Mouse (Mus musculus): ENCODE results near the gene Fau.

The Fau gene

DNA sequence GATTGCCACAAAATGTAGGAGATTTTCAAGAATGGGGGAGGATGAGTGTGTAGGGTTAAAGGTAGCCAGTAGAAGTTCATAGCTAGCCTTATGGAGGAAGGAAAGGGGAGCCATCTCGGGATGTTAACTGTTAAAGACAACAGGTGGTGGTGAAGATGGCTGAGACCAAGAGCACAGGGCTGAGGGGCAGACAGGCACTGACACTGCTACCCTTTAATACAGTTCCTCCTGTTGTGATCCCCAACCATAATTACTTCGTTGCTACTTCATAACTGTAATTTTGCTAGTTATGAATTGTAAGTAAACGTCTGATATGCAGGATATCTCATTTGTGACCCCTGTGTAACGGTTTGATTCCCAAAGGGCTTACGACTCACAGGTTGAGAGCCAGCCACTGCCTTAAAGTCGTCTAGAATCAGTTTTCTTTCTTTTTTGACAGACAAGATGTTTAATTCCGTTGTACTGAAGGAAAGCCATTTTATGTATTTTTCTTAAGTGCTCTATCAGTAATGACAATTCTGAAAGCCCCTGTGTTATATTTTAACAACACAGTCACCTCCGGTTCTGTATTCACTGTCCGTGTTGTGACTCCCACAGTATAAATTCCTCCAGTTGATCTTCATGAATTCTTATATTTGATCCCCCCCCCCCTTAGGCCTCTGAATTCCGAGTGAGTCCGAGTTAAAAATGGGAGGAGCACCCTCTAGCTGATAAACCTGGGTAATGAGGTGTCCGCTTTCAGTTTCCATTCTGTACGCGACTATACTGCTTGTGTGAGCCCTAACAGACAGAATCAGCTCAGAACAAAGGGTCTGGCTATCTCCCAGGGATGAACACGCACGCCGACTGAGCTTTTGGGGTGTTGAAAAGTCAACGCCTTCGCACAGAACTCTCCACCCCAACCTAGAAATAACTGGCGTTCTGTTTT, 12.0 kb upstream of the Fau start:
- no peak for DNase-seq (ENCODE audit: low read depth)

DNA sequence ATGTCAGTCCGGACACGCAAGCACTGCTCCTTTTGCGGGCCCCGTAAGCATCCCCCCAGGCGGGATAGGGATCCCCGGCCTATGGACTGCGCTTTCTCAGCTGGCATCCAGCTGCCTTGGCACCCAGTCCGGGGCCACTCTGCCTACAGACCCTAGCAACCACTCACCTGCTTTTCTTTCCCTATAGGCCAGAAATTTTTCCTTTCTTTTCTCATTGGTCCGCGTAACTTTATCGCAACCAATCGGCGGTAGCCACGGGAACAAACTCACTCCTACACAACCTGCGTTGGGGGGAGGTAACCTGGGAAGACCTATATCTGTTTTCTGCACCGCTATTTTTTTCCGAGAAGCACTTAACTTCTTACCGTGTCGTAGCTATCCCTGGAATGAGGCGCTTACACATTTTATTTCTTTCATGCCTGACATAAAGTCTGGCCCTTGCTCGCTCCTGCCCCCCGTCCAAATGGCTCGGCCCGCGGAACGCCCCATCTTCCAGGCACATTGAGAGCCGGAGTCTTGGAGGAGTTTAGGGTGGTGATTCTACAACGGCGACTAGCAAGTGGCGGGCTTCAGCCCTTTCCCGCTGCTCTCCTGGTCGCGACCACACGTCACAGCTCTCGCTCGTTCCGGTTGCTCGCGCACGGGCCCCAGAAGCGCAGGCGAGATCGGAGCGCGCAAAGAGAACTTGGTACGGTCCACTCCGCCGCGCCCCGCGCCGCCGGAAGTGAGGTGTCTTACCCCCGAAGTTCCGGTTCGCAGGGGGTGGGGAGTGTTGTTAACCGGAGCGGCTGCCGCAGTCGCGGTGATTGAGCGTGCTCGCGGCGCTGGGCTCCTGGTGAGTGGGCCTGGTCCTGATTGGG, 11.1 kb upstream of the Fau start, which contains the start of gene Syvn1:
Syvn1 (plus strand) TSS at position 283 of the 860 bp plus-strand sequence.
- DNase-seq (ENCODE audit: low read depth), result peak; percentile 91

DNA sequence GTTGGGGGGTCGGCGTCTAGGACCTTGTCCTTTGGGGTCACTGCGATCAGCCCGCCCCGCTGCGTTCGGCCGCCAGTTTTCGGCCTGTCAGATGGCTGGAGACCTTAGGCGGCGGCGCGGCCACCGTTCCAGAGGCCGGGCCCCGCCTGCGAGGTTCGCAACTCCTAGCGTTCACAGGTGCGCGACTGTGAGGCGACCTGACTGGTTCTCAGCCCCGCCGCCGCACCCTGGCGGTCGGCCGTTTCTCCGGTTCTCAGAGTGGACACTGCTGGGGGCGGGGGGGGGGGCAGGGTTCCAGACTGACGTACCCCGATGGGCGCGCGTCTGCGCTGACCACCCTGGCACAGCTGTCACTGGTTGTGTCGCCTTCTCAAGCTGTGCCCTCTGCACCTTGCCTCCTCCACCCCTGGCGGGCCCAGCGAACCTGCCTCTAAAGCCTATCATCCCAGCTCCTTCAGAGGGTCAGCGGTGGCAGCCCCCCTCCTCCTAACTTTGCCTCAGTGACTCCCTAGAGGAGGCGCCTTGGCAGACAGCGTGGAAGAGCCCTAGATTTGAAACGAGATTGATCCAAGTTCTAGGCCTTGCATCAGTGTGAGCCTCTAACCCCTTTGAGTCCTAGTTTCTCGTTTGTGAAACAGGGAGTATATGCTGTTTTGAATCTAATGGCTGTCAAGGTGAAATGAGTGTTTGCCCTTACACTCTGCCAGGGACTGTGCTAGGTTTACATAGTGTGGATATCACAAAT, 10.3 kb upstream of the Fau start:
- DNase-seq (ENCODE audit: low read depth), result no peak

DNA sequence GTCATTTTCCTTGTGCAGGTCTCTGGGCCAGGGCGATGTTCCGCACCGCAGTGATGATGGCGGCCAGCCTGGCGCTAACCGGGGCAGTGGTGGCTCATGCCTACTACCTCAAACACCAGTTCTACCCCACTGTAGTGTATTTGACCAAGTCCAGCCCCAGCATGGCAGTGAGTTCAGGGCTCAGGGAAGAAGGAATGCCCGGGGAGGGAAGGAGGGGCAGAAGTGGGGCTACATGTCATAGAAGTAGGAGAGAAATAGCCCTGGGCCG, 9.8 kb upstream of the Fau start:
- no peak for DNase-seq (ENCODE audit: low read depth)

DNA sequence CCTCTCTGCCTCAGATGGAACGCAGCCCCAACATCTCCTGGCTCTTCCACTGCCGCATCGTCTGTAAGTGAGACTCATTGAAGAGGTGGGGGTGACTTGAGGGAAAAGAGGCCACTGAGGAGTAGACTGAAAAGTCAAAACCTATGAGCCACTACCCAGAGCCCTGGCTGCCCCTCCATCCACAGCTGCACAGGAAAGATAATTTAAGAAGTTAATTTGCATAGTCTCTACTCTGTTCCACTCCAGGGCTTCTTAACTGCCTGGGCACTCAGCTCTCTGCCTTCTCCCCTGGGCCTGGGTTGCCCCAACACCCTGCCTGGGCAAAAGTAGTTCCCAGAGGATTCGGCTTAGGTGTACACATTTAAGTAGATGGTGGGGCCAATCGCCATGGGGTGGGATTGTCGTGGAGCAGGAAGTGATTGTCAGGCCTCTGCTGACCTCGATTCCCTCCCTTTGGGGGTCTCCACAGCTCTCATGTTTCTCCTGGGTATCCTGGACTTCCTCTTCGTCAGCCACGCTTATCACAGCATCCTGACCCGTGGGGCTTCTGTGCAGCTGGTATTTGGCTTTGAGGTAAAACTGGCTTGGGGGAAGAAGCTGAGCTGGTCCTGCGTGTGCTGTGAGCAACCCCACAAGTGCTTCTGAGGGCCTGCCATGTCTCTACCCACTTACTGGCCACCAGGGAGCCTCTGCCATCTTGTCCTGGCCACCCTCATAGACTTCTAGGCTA, 8.8 kb upstream of the Fau start:
- DNase-seq (ENCODE audit: low read depth), result no peak

DNA sequence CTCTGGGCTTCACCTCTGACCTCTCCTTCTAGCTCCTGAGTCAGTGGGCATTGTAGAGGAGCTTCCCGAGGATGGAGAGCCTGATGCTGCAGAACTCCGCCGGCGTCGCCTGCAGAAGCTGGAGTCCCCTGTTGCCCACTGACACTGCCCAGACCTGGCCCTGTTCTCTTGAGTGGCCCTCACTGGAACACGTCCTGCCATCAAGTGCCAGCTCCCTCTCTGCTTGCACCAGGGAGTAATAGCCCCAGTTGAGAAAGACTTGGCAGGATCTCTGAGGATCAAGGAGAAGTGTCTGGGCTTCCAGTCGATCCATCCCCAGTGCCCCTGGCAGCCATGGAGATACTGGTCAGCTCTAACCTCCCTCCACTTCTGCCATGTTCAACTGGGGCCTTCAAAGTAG, 5.1 kb upstream of the Fau start:
- DNase-seq (ENCODE audit: low read depth), result no peak

DNA sequence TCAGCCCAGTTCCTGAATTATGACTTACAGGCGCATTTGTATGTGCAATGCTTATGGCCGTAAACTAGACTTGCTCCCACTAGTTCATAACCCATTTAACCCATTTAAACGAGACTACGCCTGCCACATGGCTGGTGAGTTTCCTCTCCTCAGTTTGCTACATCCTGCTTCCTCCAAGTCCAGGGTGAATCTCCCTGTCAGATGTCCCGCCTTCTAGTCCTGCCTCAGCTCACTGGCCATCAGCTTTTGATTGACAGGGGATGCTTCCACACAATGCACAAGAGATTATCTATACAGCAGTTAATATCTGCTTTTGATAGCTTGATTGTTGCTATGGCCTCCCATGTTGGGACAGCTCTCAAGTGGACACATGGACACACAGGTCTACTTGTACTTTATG, 3.3 kb upstream of the Fau start:
- DNase-seq (ENCODE audit: low read depth), result no peak

DNA sequence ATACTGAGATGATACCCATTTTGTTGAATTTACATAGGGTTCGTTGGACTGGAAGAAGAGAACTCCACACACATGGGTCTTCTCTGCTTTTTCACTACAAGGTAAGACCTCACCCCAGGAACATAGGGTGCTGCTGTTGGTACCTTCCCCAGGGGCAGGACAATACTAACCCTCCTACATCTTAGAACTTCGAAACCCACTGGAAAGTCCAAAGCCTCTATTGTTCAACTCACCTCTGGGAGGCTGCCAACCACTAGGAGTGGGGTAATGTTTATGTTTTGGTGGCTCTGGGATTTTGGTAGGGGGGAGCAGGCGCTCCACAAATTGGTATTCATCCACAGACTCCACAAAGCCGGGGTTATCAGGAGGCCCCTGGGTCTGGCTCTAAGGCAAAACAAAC, 948 bp upstream of the Fau start:
- no peak for DNase-seq (ENCODE audit: low read depth)

DNA sequence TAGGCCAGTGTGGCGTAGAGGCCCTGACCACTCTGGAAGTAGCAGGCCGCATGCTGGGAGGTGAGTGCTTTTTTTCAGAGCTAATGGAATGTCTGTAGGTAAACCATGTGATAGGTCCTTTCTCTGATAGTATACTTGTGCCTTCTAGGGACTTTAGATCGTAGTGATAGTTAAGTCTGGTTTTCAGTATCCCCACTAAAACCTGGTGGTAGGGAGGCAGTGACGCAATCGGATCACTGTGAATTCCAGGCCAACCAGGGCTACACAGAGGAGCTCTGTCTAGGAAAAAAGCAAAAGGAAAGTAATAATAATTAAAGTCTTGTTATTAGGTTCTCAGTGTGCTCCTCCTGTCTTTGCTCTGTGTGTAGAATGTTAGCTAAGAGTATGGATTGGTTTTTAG, 869 bp downstream of the Fau start:
- no peak for DNase-seq (ENCODE audit: low read depth)

DNA sequence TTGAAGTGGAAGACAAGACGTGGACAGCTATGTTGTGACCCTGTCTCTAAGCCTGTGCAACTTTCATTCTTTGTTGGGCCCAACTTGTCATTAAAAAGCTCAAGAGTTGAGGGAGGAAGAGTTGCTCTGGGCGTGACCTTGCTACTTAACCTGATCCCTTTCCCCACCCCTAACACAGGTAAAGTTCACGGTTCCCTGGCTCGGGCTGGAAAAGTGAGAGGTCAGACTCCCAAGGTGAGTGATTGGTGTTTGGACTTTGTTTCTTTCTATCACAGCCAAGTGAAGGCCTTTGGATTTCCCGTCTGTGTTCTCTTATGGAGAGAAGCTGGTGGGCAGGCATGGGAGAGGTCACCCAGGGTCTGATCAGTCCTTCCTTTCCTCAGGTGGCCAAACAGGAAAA, 1.3 kb downstream of the Fau start:
- DNase-seq (ENCODE audit: low read depth), result no peak

DNA sequence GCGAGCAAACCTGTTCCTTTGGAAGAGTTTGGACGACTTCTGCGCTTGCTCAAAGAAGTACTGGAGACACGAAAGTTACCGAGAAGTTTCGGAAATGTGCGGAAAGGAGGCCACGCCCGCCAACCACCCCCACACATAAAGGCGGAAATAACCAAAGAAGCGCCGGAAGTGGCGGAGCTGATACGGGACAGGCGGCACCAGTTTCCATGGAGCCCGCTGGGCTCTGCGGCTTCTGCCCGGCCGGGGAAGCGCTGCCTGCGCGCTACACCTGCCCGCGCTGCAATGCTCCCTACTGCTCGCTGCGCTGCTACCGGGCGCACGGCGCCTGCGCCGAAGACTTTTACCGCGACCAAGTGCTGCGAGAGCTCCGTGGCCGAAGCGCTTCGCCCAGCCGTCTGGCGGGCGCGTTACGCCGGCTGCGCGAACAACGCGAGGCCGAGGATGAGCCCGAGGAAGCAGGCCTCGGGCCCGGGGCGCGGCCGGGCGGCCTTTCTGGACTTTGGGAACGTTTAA, 3.4 kb downstream of the Fau start, which contains the start of gene Znhit2:
Znhit2 (plus strand) TSS at position 172 of the 513 bp plus-strand sequence.
- peak; percentile 91 for DNase-seq (ENCODE audit: low read depth)

DNA sequence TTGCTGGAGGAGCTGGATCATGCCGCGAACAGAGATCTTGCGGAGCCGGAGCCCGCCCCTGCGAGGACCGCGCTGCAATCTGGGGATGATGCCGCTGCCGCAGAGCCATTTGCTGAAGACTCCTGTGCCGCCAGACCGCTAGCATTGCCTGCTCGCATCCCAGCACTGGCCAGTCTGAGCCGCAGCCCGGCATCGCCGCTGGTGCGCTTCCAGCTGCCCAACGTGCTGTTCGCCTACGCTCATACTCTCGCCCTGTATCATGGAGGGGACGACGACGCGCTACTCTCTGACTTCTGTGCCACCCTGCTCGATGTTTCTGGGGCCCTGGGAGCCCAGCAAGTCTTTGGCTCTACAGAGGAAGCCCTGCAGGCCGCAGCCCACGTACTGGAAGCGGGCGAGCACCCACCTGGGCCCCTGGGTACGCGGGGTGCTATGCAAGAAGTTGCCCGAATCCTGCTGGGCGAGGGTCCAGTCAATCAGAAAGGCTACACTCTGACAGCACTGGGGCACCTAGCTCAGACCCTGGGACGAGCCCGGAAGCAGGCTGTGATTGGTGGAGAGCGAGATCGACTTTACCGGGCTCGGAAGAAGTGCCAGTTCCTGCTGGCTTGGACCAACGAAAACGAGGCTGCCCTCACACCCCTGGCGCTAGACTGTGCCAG, 4.1 kb downstream of the Fau start:
- no peak for DNase-seq (ENCODE audit: low read depth)

DNA sequence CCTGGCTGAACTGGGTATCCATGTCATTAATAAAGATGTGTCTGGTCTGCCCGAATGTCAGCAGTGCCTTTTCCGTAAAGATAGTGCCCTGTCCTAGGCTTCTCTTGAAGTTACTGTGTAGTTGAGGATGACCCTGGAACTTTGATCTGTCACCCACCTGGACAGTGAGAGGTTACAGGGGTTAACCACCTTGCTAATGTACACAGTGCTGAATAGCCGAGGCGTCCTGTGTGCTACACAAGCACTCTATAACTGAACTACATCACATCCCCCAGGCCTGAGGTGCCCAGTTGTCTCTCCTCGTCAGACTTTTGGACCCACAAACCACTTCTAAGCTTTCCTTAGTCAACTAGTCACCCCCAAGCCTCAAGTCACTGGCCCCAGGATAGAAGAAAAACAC, 4.8 kb downstream of the Fau start:
- DNase-seq (ENCODE audit: low read depth), result no peak

DNA sequence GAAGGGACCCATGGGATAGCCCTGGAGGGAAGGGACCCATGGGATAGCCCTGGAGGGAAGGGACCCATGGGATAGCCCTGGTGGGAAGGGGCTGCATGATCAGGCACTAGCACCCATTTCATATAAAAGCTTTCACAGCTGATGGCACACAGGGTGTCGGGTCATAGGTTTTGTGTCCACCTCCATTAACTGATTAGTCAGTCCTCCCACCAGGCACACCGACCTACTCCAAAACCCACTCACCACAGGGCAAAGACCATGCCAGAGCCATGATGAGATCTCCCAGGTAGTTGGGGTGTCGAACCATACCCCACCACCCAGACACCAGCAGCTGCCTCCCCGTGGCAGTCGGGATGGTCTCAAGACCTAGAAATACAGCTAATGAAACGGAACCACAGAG, 5.4 kb downstream of the Fau start:
- DNase-seq (ENCODE audit: low read depth), result no peak

DNA sequence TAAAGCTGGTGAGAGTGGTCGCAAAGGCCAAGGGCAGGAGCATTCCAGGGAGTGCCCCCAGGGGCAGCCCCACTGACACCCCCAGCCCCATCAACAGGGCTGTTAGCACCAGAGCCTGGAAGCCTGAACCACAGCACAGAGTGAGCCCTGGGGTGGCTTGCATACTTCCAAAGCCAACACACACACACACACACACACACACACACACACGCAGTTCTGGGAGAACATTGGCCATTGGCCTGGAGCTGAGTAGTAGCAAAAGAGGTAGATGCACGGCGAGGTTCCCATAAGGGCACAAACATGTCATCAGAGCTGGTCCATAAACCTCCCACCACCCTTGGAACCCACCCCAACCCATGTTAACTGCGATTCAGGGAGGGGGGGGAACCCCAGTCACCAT, 8.9 kb downstream of the Fau start:
- DNase-seq (ENCODE audit: low read depth), result no peak

DNA sequence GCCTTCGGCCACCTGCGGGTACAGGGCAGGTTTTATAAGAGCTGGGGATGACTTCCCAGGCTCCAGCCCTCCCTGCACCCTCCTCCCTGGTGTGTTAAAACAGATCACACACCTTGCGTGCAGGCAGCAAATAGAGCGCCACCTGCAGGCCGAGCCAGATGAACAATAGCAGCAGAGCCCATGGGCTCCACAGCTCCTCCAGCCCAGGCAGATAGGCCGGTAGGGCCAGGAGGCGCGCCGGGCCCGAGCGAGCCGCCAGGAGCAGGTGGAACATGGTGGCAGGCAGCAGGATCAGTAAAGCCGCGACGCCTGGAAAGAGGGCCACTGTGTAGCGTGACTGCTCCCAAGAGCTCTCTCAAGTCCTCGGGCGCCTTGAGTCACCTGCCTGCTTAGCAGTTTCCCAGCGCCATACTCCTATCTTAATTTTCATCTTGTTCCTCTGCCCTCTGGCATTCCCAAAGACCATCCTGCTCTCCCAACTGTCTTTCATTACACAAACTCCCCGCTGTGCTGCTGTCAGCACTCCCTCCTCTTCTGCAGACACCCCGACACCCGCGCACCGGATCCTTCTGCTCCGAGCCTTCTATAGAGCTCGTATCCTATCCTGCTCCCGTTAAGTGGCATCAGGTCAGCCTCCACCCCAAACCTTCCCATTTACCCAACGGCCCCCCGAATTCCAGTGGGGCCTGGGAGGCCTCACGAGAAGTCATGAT, 9.5 kb downstream of the Fau start:
- no peak for DNase-seq (ENCODE audit: low read depth)

DNA sequence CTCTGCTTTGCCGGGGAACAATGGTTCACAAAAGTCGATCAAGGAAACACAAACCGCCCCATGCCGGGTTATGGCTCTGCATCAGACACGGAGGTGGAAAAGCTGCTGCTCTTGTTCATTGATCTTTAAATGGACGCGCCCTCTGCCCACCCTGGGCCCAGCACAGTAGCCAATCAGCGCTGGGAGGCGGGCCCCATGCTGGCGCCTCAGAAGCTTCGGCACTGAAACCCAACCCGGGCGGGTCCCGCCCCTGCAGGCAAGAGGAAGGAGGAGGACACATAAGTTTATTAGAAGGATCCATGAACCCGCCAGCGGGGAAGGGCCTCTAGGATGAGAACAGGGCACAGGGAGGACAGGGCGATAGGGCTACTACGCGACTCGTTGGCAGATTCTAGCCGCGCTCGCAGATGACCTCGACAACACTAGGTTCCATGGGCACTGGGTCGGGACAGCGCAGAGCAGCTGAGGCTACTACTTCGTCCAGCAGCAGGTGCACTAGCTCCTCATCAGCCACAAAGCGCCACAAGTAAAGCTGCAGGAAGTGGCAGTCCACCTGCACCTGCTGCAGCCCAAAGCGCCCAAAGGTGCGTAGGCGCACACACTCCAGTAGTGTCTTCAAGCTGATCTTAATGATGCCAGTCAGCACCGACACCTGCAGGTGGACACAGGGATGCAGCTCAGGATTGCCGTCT, 10.2 kb downstream of the Fau start, which contains the start of gene Tm7sf2:
Tm7sf2 (minus strand) TSS at position 650 of the 692 bp plus-strand sequence.
- no peak for DNase-seq (ENCODE audit: low read depth)

DNA sequence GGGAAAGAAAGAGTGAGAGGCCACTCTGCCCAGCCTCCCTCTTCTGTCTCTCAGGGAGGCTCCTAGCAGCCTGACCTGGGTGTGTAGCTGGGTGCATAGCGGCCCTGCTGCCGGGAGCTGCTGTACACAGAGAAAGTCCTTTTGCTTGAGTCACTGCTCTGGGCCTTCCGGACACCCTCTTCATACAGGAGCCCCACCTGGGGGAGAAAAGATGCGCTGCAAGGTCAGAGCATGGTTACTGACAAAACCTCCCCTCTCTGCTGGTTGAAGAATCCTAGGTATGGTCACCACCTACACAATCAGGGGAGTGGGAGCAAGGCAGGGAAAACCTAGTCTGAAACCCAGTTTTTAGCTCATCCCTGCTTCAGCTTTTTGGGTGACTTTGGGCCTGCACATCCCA, 11.3 kb downstream of the Fau start:
- DNase-seq (ENCODE audit: low read depth), result no peak

DNA sequence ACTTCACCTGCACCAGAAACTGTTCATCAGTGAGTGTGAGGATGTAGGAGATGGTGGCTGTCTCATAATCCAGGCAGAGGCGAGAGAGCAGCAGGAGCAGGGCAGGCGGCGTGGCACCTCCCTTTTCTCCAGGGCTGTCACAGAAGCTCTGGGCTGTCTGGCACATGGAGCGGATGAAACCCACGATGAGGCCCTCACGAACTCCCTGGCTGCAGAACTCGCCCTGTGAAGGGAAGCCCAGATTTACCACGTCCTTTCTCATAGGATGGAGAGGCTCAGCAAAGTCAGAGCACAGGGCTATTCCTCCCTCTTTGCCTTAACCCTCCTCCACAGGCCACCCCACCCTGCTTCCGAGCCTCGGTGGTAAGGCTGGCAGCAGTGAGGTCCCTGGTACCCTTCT, 12.2 kb downstream of the Fau start:
- no peak for DNase-seq (ENCODE audit: low read depth)
